Mouse (Mus musculus): ENCODE results near the gene Ppp4r1.

DNA sequence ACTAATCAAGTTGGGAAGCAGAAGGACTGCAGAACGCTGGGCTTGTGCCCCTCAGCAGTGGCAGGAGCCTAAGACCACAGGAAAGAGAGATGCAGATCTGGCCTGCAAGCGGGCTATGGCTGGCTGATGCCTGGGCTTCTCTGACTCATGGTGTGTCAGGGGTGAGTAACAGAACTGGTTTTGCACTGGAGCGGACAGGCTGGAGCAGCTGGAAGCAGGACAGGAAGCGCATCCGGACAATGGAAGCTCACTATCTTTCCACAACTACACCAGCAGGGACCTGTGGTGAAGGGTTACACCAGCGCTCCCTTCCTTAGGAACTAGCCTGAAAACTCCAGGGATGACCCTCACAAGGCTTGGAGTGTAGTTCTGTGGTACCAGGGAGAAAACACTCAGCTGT is 44.8 kb upstream of the Ppp4r1 start:
- TF ChIP-seq GATA1 (IDR thresholded peaks at IDR 0.05; ENCODE audit: borderline replicate concordance, low read length) (no peak), FLI1 (IDR thresholded peaks at IDR 0.05; ENCODE audit: low read length) (no peak)

All from megakaryocyte, embryonic 14.5 days (primary cell).